Mouse (Mus musculus) CD4-positive helper T cell, adult 2 months (primary cell): Measurements from ENCODE around the gene Slc25a24.

ENCODE experiments used
- DNase-seq: peaks from one replicate; pipeline ENCODE4 v3.0.0-alpha.2; 2012; ENCODE audit warnings: low read depth, missing footprints, low spot score

Slc25a24 gene

GRCm38 (mm10) chr3:109122641-109123530, at the start of gene Slc25a24:
Gene Slc25a24, plus strand, starts transcription at chr3:109123149.
- DNase-seq, result peak; percentile 67

- no peak for DNase-seq
These were observed 42.8 kb upstream of the Slc25a24 start, which contains the start of gene Slc25a54 for GRCm38 (mm10) chr3:109080169-109080568. Gene Slc25a54, plus strand, starts transcription at chr3:109080469.

- DNase-seq, result no peak
These were observed 38.5 kb upstream of the Slc25a24 start for GRCm38 (mm10) chr3:109084418-109084817.

- DNase-seq, result no peak
These were observed 34.5 kb upstream of the Slc25a24 start for GRCm38 (mm10) chr3:109088460-109088859.

GRCm38 (mm10) chr3:109104702-109105101, 18.2 kb upstream of the Slc25a24 start:
- no peak for DNase-seq

- no peak for DNase-seq
These were observed 5.8 kb upstream of the Slc25a24 start for GRCm38 (mm10) chr3:109117136-109117535.

GRCm38 (mm10) chr3:109119562-109119961, 3.4 kb upstream of the Slc25a24 start:
- DNase-seq, result no peak

GRCm38 (mm10) chr3:109119973-109120372, 3.0 kb upstream of the Slc25a24 start:
- no peak for DNase-seq

- DNase-seq, result peak; percentile 9
These were observed 607 bp downstream of the Slc25a24 start for GRCm38 (mm10) chr3:109123531-109123981.

- DNase-seq, result peak; percentile 49
These were observed 1.1 kb downstream of the Slc25a24 start for GRCm38 (mm10) chr3:109124091-109124490.

- DNase-seq, result no peak
These were observed 2.6 kb downstream of the Slc25a24 start for GRCm38 (mm10) chr3:109125531-109125930.

GRCm38 (mm10) chr3:109129768-109130167, 6.8 kb downstream of the Slc25a24 start:
- no peak for DNase-seq

- DNase-seq, result peak; percentile 23
These were observed 10.0 kb downstream of the Slc25a24 start for GRCm38 (mm10) chr3:109132966-109133365.

GRCm38 (mm10) chr3:109134036-109134435, 11.1 kb downstream of the Slc25a24 start:
- DNase-seq, result no peak

GRCm38 (mm10) chr3:109135352-109135751, 12.4 kb downstream of the Slc25a24 start:
- DNase-seq, result no peak

- no peak for DNase-seq
These were observed 29.6 kb downstream of the Slc25a24 start for GRCm38 (mm10) chr3:109152561-109152960.

- DNase-seq, result no peak
These were observed 30.5 kb downstream of the Slc25a24 start for GRCm38 (mm10) chr3:109153410-109153809.

- no peak for DNase-seq
These were observed 33.1 kb downstream of the Slc25a24 start for GRCm38 (mm10) chr3:109155926-109156669.

- DNase-seq, result no peak
These were observed 34.5 kb downstream of the Slc25a24 start for GRCm38 (mm10) chr3:109157481-109157880.

GRCm38 (mm10) chr3:109164088-109164487, 41.1 kb downstream of the Slc25a24 start:
- DNase-seq, result no peak

- DNase-seq, result no peak
These were observed 41.7 kb downstream of the Slc25a24 start for GRCm38 (mm10) chr3:109164644-109165043.

- DNase-seq, result peak; percentile 30
These were observed 42.4 kb downstream of the Slc25a24 start for GRCm38 (mm10) chr3:109165214-109165829.
